Comparison of ENCODE assay signal across 8 mouse cellular contexts in genomic region chr19:6014991-6015510, GRCm38 (mm10). TPM values are rescaled to one million over a fixed set of nuclear protein-coding genes. Genes with fewer than 3 reads are reported as not detected.
DNase-seq lines count a peak whose midpoint lies in the region; ATAC-seq lines count a peak whose summit lies in the region.

No protein-coding gene starts in this region.

- H3K4me1 ChIP-seq in intestine, embryonic 14.5 days (replicated peaks; ENCODE audit: control insufficient read depth, insufficient read depth, low read length), result peaks cover 6% of the 10 kb centered on the region; the same call in 1 of the 2 replicates
- peaks cover 8% of the 10 kb centered on the region; the same call in 1 of the 2 replicates for H3K4me1 ChIP-seq in neural tube, embryonic 14.5 days (ENCODE audit: control insufficient read depth, insufficient read depth, low read length)

- DNase-seq in urinary bladder, adult 18-20 months (ENCODE audit: low spot score in 2 of 2), result peak; percentile 37 to 72
- DNase-seq in urinary bladder, postnatal 4 days (ENCODE audit: low spot score in 2 of 2), result no peak
- peak; percentile 67 to 76 for DNase-seq in cerebellum, postnatal 25 days
- DNase-seq in gastrocnemius, postnatal 14 days, result peak; percentile 67
- peak; percentile 76 for DNase-seq in intestine, embryonic 14.5 days (ENCODE audit: low spot score)
- peak; percentile 44 to 46 for DNase-seq in lung, adult 18-20 months
- no peak for DNase-seq in layer of hippocampus, adult 9-10 months (ENCODE audit: low spot score)

- H3K27ac ChIP-seq in intestine, embryonic 14.5 days (ENCODE audit: low read depth), result 0 out of 2 replicates have a peak overlapping the region, but pooled peaks have one; percentile 29
- H3K27ac ChIP-seq in neural tube, embryonic 14.5 days (ENCODE audit: low read depth, low read length), result no peak overlapping the region

- peak; percentile 83 for ATAC-seq in intestine, embryonic 14.5 days (replicated peaks; ENCODE audit: low FRiP score, low TSS enrichment, low read depth)
- ATAC-seq in neural tube, embryonic 14.5 days (ENCODE audit: low read depth), result peak; percentile 63

- peak overlapping the region; percentile 91 for H3K4me2 ChIP-seq in intestine, embryonic 14.5 days (ENCODE audit: low read length)
- peak overlapping the region; percentile 80 for H3K4me2 ChIP-seq in neural tube, embryonic 14.5 days (ENCODE audit: low read depth, low read length)

- peaks cover 9% of the 10 kb centered on the region; the same call in 1 of the 2 replicates for H3K27me3 ChIP-seq in intestine, embryonic 14.5 days (replicated peaks; ENCODE audit: control insufficient read depth, insufficient read depth, low read length)
- H3K27me3 ChIP-seq in neural tube, embryonic 14.5 days (ENCODE audit: control insufficient read depth, insufficient read depth, low read length), result peaks cover 5% of the 10 kb centered on the region; the same call in 1 of the 2 replicates

- peak overlapping the region; percentile 57 for H3K9ac ChIP-seq in intestine, embryonic 14.5 days (ENCODE audit: low read length)
- H3K9ac ChIP-seq in neural tube, embryonic 14.5 days (replicated peaks; ENCODE audit: low read depth, low read length), result peak overlapping the region; percentile 68

- peak overlapping the region; percentile 54 for H3K4me3 ChIP-seq in intestine, embryonic 14.5 days (ENCODE audit: low read depth, low read length)
- H3K4me3 ChIP-seq in neural tube, embryonic 14.5 days (ENCODE audit: low read depth, low read length), result peak overlapping the region; percentile 46

- 2% methylated on average over 17 of the region's 18 CpGs for WGBS in intestine, embryonic 14.5 days
- under 1% methylated on average over 12 of the region's 18 CpGs for WGBS in neural tube, embryonic 14.5 days

- no peaks in the 10 kb centered on the region for H3K9me3 ChIP-seq in intestine, embryonic 14.5 days (ENCODE audit: control insufficient read depth, low read length)
- no peaks in the 10 kb centered on the region for H3K9me3 ChIP-seq in neural tube, embryonic 14.5 days (ENCODE audit: control insufficient read depth, low read length)

- no peaks in the 10 kb centered on the region for H3K36me3 ChIP-seq in intestine, embryonic 14.5 days (ENCODE audit: control insufficient read depth, insufficient read depth, low read length)
- H3K36me3 ChIP-seq in neural tube, embryonic 14.5 days (ENCODE audit: control insufficient read depth, insufficient read depth, low read length), result no peaks in the 10 kb centered on the region

- intact Hi-C loops in gastrocnemius, postnatal 14 days (cut with DNase I; ENCODE audit: low total_unique reads), result loop anchor here (10.0 kb wide), 1 partner anchor 100 kb away; the partner anchor contains the start of gene Dpf2

RNA-seq across cellular contexts. Expression of gene Capn1, which starts 0.6 kb away (rescaled TPM):
- total RNA-seq in gastrocnemius, postnatal 14 days (2021), result 10 to 100 TPM; 77.0 to 81.1 TPM
- polyA plus RNA-seq in intestine, embryonic 14.5 days (2014; fragmentation: Nextera tagmentation; extraction: Ambion mirVana), result 9.4 and 10.1 TPM in 2 replicates
- 3.4 and 7.0 TPM in 2 replicates for polyA plus RNA-seq in neural tube, embryonic 14.5 days (2014; fragmentation: Nextera tagmentation; extraction: Ambion mirVana)

RNA-seq across cellular contexts. Expression of gene Slc22a20, which starts 29.1 kb away (rescaled TPM):
- not detected for total RNA-seq in gastrocnemius, postnatal 14 days (2021)
- not detected in 2 replicates for polyA plus RNA-seq in intestine, embryonic 14.5 days (2014; fragmentation: Nextera tagmentation; extraction: Ambion mirVana)
- not detected in 2 replicates for polyA plus RNA-seq in neural tube, embryonic 14.5 days (2014; fragmentation: Nextera tagmentation; extraction: Ambion mirVana)

RNA-seq across cellular contexts. Expression of gene Syvn1, which starts 31.3 kb away (rescaled TPM):
- 10 to 100 TPM; 13.5 to 15.9 TPM for total RNA-seq in gastrocnemius, postnatal 14 days (2021)
- 24.5 and 28.1 TPM in 2 replicates for polyA plus RNA-seq in intestine, embryonic 14.5 days (2014; fragmentation: Nextera tagmentation; extraction: Ambion mirVana)
- polyA plus RNA-seq in neural tube, embryonic 14.5 days (2014; fragmentation: Nextera tagmentation; extraction: Ambion mirVana), result 29.3 and 35.3 TPM in 2 replicates

RNA-seq across cellular contexts. Expression of gene Mrpl49, which starts 42.5 kb away (rescaled TPM):
- total RNA-seq in gastrocnemius, postnatal 14 days (2021), result 10 to 100 TPM; 29.1 to 30.6 TPM
- 82.1 and 82.5 TPM in 2 replicates for polyA plus RNA-seq in intestine, embryonic 14.5 days (2014; fragmentation: Nextera tagmentation; extraction: Ambion mirVana)
- 63.2 and 65.5 TPM in 2 replicates for polyA plus RNA-seq in neural tube, embryonic 14.5 days (2014; fragmentation: Nextera tagmentation; extraction: Ambion mirVana)

RNA-seq across cellular contexts. Expression of gene Fau, which starts 42.6 kb away (rescaled TPM):
- total RNA-seq in gastrocnemius, postnatal 14 days (2021), result 100 to 1,000 TPM; 481 to 546 TPM
- polyA plus RNA-seq in intestine, embryonic 14.5 days (2014; fragmentation: Nextera tagmentation; extraction: Ambion mirVana), result 1,017 and 1,054 TPM in 2 replicates
- 538 and 563 TPM in 2 replicates for polyA plus RNA-seq in neural tube, embryonic 14.5 days (2014; fragmentation: Nextera tagmentation; extraction: Ambion mirVana)

Comparison
In these comparisons a context has a peak if more than half of its experiments do, and no peak if none do; other contexts are left out.
1. DNase-seq: peak in urinary bladder, adult 18-20 months (2 of 2), cerebellum, postnatal 25 days (2 of 2), gastrocnemius, postnatal 14 days (single experiment), intestine, embryonic 14.5 days (single experiment) and lung, adult 18-20 months (2 of 2); none in urinary bladder, postnatal 4 days (0 of 2) and layer of hippocampus, adult 9-10 months (single experiment).